Mouse (Mus musculus): ENCODE measurements around the gene Polr2j.
"Not testable (repeated sequence)": the region's sequence is repeated elsewhere in the genome, so short reads cannot be mapped to it uniquely, and the experiment has no call there.

Polr2j gene

GRCm38 (mm10) chr5:136102099-136102820 is 14.2 kb upstream of the Polr2j start:
- CTCF ChIA-PET, result interaction anchor here (0.6 to 2.0 kb wide), 5 partner anchors 11 to 1086 kb away, joined by 3 to 7 read pairs (median 4); partner anchors contain the start of gene Prkrip1

DNA sequence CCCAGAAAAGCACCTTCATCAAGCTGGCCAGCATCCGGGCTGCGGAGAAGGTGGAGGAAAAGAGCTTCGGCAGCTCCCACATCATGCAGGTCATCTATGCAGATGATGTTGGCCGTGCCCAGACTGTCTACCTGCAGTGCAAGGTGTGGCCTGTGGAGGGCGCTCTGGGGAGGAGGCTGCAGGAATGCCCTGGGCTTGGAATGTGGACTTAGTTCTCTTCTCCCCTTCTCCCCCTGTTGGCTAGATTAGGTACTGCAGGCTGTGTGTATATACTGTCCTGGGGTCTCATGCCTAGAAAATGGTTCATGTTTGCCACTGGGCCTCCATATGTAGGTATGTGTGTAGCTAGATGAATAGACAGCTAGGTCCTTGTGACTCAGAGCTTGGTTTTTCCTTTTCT is 11.9 kb upstream of the Polr2j start:
- CTCF ChIA-PET, result interaction anchor here (0.5 kb wide), 1 partner anchor 12 kb away, joined by 3 read pairs; no protein-coding TSS in a partner anchor

DNA sequence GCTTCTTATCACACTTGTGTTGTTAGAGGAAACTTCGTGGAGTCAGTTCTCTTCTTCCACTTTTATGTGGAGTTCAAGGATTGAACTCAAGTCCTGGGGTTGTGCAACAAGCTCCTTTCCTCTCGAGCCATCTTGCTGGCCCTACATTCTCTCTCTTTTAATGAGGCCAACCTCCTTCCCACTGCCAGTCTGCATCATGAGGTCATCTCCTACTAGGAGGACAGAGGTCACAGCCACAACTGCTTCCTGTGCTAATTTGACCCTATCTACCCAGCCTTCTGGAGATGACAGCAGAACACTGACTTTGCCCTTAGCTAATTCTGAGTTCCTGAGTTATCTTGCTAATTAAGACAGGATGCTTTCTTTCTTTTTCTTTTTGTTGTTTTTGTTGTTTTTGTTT is 7.9 kb upstream of the Polr2j start:
- CTCF ChIA-PET, result no interaction called here

GRCm38 (mm10) chr5:136109042-136109441 is 7.4 kb upstream of the Polr2j start:
- CTCF ChIA-PET, result no interaction called here

DNA sequence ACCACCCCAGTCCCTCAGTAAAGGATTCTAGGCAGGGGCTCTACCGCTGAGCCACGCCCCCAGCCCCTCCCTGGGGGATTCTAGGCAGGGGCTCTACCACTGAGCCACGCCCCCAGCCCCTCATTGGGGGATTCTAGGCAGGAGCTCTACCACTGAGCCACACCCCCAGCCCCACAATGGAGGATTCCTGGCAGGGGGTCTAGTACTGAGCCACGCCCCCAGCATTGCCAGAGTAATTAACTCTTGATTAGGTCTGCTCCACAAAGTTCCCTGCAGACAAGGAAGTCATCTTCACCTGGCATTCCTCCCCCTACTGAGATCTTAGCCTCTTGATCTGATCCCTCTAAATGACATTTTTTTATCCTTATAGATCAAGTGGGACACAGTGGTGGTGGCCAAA is 2.9 kb upstream of the Polr2j start:
- CTCF ChIA-PET, result not testable (repeated sequence)

DNA sequence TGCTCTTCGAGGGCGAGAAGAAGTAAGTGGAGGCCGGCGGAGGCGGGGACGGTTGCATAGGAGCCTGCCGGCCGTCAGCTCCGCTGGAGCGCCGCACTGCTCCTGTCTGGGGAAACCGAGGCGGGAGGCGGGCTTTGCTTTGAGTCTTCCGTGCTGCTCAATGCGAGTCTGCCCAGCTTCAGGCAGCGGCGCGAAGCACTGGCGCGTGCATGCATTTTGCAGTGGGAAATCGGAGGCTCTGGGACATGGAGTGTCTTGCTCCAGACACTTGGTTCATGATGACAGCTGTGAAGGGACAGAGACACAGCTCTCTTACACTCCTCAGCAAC is 317 bp downstream of the Polr2j start:
- CTCF ChIA-PET, result interaction anchor here (0.6 kb wide), 1 partner anchor 681 kb away, joined by 7 read pairs; no protein-coding TSS in a partner anchor

DNA sequence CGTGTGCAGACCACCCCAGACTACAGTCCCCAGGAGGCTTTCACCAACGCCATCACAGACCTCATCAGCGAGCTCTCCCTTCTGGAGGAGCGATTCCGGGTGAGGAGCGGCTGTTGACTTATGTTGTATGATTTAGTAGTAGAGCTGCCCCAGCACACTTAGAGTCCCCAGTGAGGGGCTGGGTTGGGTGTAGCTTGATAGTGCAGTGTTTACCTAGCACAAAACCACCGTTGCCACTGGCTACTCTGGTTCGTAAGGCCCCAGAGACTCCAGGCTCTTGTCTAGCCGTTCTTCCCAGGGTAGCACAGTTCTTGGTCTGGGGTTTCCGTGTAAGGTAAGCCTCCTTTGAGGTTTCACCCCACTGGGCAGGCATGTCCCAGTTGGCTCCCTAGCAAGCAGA is 5.7 kb downstream of the Polr2j start:
- CTCF ChIA-PET, result no interaction called here

DNA sequence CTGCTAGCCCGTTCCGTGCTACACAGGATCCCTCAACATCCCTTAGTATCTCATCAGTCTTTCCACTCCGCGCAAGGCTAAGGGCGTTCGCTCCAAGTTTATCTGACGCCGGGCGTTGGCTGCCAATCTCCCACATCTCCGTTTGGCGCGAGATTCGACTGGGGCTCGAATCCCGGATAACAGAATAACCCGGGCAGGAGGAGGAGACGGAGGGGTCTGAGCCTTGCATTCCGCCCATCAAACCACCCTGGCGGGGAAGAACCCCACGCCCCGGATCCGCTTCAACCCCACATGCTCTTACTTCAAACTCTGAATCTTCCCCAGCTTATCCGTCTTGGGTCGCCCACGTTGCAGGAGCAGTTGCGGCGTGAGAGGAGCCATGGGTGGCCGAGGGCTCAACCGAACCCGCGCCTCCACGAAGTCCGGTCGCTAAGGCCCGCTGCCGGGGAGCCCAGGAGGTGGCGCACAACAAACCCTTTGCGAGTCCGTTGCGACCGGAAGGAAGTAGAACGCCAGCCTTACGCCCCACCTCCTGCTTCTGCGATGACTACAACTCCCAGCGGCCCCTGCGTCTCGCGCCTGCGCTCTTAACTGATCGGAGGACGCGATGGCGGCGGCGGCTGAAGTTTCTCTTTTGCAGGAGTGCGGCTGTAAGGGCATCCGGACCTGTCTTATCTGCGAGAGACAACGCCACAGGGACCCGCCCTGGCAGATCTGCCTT is 19.3 kb downstream of the Polr2j start, which contains the start of the genes Lrwd1 and Alkbh4:
Lrwd1 (minus strand) TSS at position 504 of the 721 bp plus-strand sequence.
Alkbh4 (plus strand) TSS at position 576 of the 721 bp plus-strand sequence.
- CTCF ChIA-PET, result interaction anchor here (0.5 to 0.9 kb wide), 2 partner anchors 37 to 53 kb away, joined by 3 read pairs; no protein-coding TSS in a partner anchor

DNA sequence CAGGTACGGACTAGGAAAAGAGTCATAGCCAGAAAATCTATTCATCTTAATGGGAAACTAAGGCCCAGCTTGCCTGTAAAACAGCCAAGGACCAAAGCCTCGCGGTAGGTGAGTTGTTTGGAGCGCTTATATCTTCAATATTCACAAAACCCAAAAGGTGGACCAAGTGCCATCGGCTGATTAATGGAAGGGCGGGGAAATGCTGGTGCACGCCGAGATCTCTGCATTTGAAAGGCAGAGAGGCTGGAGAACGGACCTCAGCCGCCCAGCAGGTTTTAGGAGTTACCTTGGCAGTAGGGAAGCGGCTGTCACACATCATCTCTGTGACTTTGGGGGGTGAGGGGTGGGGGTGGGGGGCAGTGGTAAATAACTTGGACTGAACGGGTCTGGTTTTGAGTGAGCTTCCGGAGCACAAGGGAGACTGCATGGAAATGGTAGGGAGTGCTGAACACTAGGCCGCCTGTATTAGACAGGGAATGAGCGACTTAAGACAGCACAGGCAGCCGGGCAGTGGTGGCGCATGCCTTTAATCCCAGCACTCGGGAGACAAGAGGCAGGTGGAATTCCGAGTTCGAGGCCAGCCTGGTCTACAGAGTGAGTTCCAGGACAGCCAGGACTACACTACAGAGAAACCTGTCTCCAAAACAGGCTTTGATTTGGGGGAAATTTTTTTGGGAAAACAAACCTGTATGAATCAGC is 20.0 kb downstream of the Polr2j start:
- CTCF ChIA-PET, result interaction anchor here (0.5 kb wide), 2 partner anchors 36 to 115 kb away, joined by 3 to 11 read pairs; no protein-coding TSS in a partner anchor

DNA sequence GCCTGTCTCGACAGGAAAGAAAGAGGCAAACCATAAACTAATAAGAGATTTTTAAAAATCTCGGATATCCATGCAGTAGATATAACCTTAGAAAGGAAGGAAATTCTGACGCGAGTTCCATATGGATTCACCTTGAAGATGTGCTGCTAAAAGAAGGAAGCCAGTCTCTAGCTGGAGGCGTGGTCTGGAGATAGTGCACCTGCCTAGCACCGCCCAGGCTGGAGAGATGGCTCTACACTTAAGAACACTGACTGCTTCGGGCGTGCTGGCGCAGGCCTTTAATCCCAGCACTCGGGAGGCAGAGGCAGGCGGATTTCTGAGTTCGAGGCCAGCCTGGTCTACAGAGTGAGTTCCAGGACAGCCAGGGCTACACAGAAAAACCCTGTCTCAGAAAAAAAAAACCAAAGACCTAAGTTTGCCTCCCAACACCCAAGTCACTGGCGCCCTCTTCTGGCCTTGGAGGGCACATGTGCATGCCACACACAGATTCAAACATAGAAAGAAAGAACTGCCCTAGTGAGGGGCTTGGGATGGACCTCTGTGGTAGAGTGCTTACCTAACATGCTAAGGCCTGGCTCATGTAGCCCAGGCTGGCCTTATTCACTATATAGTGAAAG is 21.3 kb downstream of the Polr2j start:
- CTCF ChIA-PET, result no interaction called here

- CTCF ChIA-PET, result interaction anchor here (0.6 to 1.4 kb wide), 2 partner anchors 47 to 276 kb away, joined by 4 read pairs; no protein-coding TSS in a partner anchor
Measured at GRCm38 (mm10) chr5:136139393-136139792, 23.0 kb downstream of the Polr2j start.

- CTCF ChIA-PET, result interaction anchor here (1.4 kb wide), 1 partner anchor 46 kb away, joined by 4 read pairs; no protein-coding TSS in a partner anchor
Measured at GRCm38 (mm10) chr5:136140057-136140482, 23.6 kb downstream of the Polr2j start.

GRCm38 (mm10) chr5:136142746-136143145 is 26.3 kb downstream of the Polr2j start:
- CTCF ChIA-PET, result no interaction called here

DNA sequence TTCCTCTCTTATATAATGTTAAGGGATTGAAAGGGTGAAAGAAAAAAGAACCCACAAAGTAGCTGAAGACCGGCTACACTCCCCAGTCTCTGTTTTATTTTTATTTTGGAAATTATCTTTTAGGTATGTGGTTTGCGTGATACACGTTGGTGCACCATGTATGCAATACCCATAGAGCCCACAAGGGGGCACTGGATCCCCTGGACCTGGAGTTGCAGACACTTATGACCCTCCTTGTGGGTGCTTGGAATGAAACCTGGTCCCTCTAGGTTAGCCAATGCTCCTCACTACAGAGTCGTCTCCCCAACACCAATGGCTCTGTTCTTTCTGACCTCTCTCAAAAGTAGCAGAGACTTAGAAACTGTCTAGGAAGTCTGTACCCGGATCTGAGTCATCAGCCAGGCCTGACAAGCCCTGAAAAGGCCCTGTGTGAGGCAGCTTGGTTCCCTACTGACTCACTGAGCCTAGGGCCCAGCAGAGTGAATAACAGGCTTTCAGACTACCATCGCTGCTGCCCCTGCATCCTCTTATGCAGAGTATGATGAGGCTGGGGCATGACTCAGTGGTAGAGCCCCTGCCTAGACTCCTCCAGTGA is 26.8 kb downstream of the Polr2j start:
- CTCF ChIA-PET, result interaction anchor here (0.6 kb wide), 1 partner anchor 35 kb away, joined by 4 read pairs; no protein-coding TSS in a partner anchor

- CTCF ChIA-PET, result no interaction called here
Measured at GRCm38 (mm10) chr5:136144606-136145430, 28.4 kb downstream of the Polr2j start.

- CTCF ChIA-PET, result no interaction called here
Measured at GRCm38 (mm10) chr5:136146936-136147335, 30.5 kb downstream of the Polr2j start.

- CTCF ChIA-PET, result no interaction called here
Measured at GRCm38 (mm10) chr5:136147704-136148103, 31.3 kb downstream of the Polr2j start.

GRCm38 (mm10) chr5:136149134-136149576 is 32.7 kb downstream of the Polr2j start:
- CTCF ChIA-PET, result not testable (repeated sequence)

DNA sequence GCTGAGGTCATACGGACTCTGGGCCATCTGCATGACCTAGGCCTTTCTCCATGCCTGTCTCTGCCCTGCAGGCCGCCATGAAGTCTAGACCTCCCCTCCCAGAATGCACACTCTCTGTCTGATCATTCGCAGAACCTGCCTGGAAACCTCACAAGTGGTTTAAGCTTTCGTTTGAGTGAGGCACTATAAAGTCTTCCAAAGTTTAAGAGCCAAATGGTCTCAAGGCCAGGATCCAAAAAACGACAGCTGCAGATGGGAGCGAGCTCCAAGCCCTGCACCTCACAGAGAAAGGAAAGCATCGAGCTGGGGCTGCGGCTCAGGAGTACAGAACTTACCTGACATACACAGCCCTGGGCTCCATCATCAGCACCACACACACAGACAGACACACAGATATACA is 35.9 kb downstream of the Polr2j start:
- CTCF ChIA-PET, result no interaction called here

- CTCF ChIA-PET, result no interaction called here
Measured at GRCm38 (mm10) chr5:136155399-136155798, 39.0 kb downstream of the Polr2j start.

All from spleen, embryonic (tissue).